Mouse (Mus musculus): ENCODE results near the gene Ano4. TPM values are rescaled to one million over a fixed set of nuclear protein-coding genes. Genes with fewer than 3 reads are reported as not detected.
A peak's percentile ranks its signal among the peaks of the same experiment; 100 is the strongest.

Gene Ano4
- 0.58 and 2.1 TPM in 2 replicates for total RNA-seq (2021)
- long read RNA-seq, partial matches to known transcripts = 0 of 1 reads
- long read RNA-seq, other reads (novel, unspliced or antisense) = 1 of 1 reads

GRCm38 (mm10) chr10:89344491-89345195 is at the start of gene Ano4:
Ano4 (minus strand) TSS chr10:89344762.
- DNase-seq = peak; percentile 52

GRCm38 (mm10) chr10:89392687-89393086 is 48.1 kb upstream of the Ano4 start:
- DNase-seq = peak; percentile 25

GRCm38 (mm10) chr10:89391571-89392163 is 47.1 kb upstream of the Ano4 start:
- no peak for DNase-seq

- DNase-seq = no peak
Measured at GRCm38 (mm10) chr10:89386461-89386860, 41.9 kb upstream of the Ano4 start.

GRCm38 (mm10) chr10:89383462-89383861 is 38.9 kb upstream of the Ano4 start:
- DNase-seq = peak; percentile 82

GRCm38 (mm10) chr10:89377750-89378149 is 33.2 kb upstream of the Ano4 start:
- DNase-seq = no peak

- no peak for DNase-seq
Measured at GRCm38 (mm10) chr10:89370051-89370450, 25.5 kb upstream of the Ano4 start.

- no peak for DNase-seq
Measured at GRCm38 (mm10) chr10:89358933-89359332, 14.4 kb upstream of the Ano4 start.

GRCm38 (mm10) chr10:89354639-89355038 is 10.1 kb upstream of the Ano4 start:
- DNase-seq = no peak

- DNase-seq = no peak
Measured at GRCm38 (mm10) chr10:89351416-89351815, 6.9 kb upstream of the Ano4 start.

- DNase-seq = no peak
Measured at GRCm38 (mm10) chr10:89345606-89346005, 1.0 kb upstream of the Ano4 start.

- DNase-seq = no peak
Measured at GRCm38 (mm10) chr10:89345196-89345533, 603 bp upstream of the Ano4 start.

GRCm38 (mm10) chr10:89344132-89344490 is 451 bp downstream of the Ano4 start:
- DNase-seq = no peak

GRCm38 (mm10) chr10:89343716-89344115 is 846 bp downstream of the Ano4 start:
- no peak for DNase-seq

GRCm38 (mm10) chr10:89330261-89330660 is 14.3 kb downstream of the Ano4 start:
- no peak for DNase-seq

GRCm38 (mm10) chr10:89329806-89330205 is 14.8 kb downstream of the Ano4 start:
- no peak for DNase-seq

GRCm38 (mm10) chr10:89328876-89329275 is 15.7 kb downstream of the Ano4 start:
- no peak for DNase-seq

GRCm38 (mm10) chr10:89327004-89327511 is 17.5 kb downstream of the Ano4 start:
- peak; percentile 72 for DNase-seq

GRCm38 (mm10) chr10:89326383-89326782 is 18.2 kb downstream of the Ano4 start:
- no peak for DNase-seq

- DNase-seq = no peak
Measured at GRCm38 (mm10) chr10:89307566-89307965, 37.0 kb downstream of the Ano4 start.

GRCm38 (mm10) chr10:89300346-89300745 is 44.2 kb downstream of the Ano4 start:
- no peak for DNase-seq

GRCm38 (mm10) chr10:89292784-89293183 is 51.8 kb downstream of the Ano4 start:
- no peak for DNase-seq

GRCm38 (mm10) chr10:89290698-89291097 is 53.9 kb downstream of the Ano4 start:
- no peak for DNase-seq

GRCm38 (mm10) chr10:89289290-89289689 is 55.3 kb downstream of the Ano4 start:
- DNase-seq = no peak
